Comparison of ENCODE assay signal across 8 mouse cellular contexts in genomic region chr19:5806051-5806808, GRCm38 (mm10). TPM values are rescaled to one million over a fixed set of nuclear protein-coding genes. Genes with fewer than 3 reads are reported as not detected.
DNase-seq lines count a peak whose midpoint lies in the region; ATAC-seq and TF ChIP-seq lines count a peak whose summit lies in the region.

No protein-coding gene starts in this region.

- H3K27ac ChIP-seq in cortical plate, adult 2 months (ENCODE audit: insufficient read depth, low read length) = peak overlapping the region; percentile 85
- H3K27ac ChIP-seq in heart, embryonic 10.5 days = peak overlapping the region; percentile 92
- H3K27ac ChIP-seq in kidney, embryonic 14.5 days (ENCODE audit: low read depth, low read length) = peak overlapping the region; percentile 88
- H3K27ac ChIP-seq in lung, postnatal 0 days (ENCODE audit: low read length) = peak overlapping the region; percentile 99
- H3K27ac ChIP-seq in stomach, embryonic 16.5 days (ENCODE audit: low read length) = peak overlapping the region; percentile 92

- peak overlapping the region; percentile 59; the same call in 1 of the 2 replicates for H3K4me3 ChIP-seq in G1E (ENCODE audit: low read depth, low read length)
- no peak overlapping the region for H3K4me3 ChIP-seq in cortical plate, adult 2 months (ENCODE audit: insufficient read depth, low read length)
- H3K4me3 ChIP-seq in heart, embryonic 10.5 days = no peak overlapping the region
- H3K4me3 ChIP-seq in kidney, embryonic 14.5 days (ENCODE audit: low read length) = no peak overlapping the region
- H3K4me3 ChIP-seq in lung, postnatal 0 days (ENCODE audit: low read depth, low read length) = no peak overlapping the region; the same call in 1 of the 2 replicates
- no peak overlapping the region for H3K4me3 ChIP-seq in stomach, embryonic 16.5 days (replicated peaks; ENCODE audit: low read length)

- no peak for TF ChIP-seq POLR2A in cortical plate, adult 2 months (IDR thresholded peaks at IDR 0.05; ENCODE audit: extremely low read depth, insufficient read depth, low read length)

- H3K4me2 ChIP-seq in kidney, embryonic 14.5 days (replicated peaks; ENCODE audit: low read depth, low read length) = peak overlapping the region; percentile 13; the same call in 1 of the 2 replicates
- H3K4me2 ChIP-seq in lung, postnatal 0 days (replicated peaks; ENCODE audit: low read depth, low read length) = peak overlapping the region; percentile 23; the same call in 1 of the 2 replicates
- H3K4me2 ChIP-seq in stomach, embryonic 16.5 days (ENCODE audit: low read depth, low read length) = peak overlapping the region; percentile 30; the same call in 1 of the 2 replicates

- ATAC-seq in G1E (ENCODE audit: extremely low read depth, insufficient number of reproducible peaks, low FRiP score, poor library complexity, severe bottlenecking) = no peak
- ATAC-seq in kidney, embryonic 14.5 days (ENCODE audit: low FRiP score, low TSS enrichment) = no peak
- ATAC-seq in lung, postnatal 0 days = peak; percentile 2; the same call in 1 of the 2 replicates
- no peak for ATAC-seq in stomach, embryonic 16.5 days (ENCODE audit: insufficient read depth, low FRiP score)

- no peak for TF ChIP-seq CTCF in G1E (IDR thresholded peaks at IDR 0.05; ENCODE audit: low read depth, low read length)
- TF ChIP-seq CTCF in cortical plate, adult 2 months (IDR thresholded peaks at IDR 0.05; ENCODE audit: extremely low read depth, insufficient read depth, low read length) = no peak
- no peak for TF ChIP-seq CTCF in lung, postnatal 0 days (IDR thresholded peaks at IDR 0.05)

- peak overlapping the region; percentile 44; the same call in 1 of the 2 replicates for H3K9ac ChIP-seq in kidney, embryonic 14.5 days (ENCODE audit: low read depth, low read length)
- H3K9ac ChIP-seq in lung, postnatal 0 days (replicated peaks; ENCODE audit: low read depth) = no peak overlapping the region
- H3K9ac ChIP-seq in stomach, embryonic 16.5 days (ENCODE audit: low read length) = peak overlapping the region; percentile 55

- no peak for DNase-seq in G1E (ENCODE audit: low spot score)
- DNase-seq in heart, embryonic 10.5 days (ENCODE audit: low spot score) = peak; percentile 76
- peak; percentile 98 for DNase-seq in lung, postnatal 0 days (ENCODE audit: low spot score)
- DNase-seq in right cerebral cortex, postnatal 25 days = no peak
- DNase-seq in thymus, postnatal 4 days = no peak

- H3K27me3 ChIP-seq in G1E (ENCODE audit: insufficient read depth, low read length) = no peaks in the 10 kb centered on the region
- no peaks in the 10 kb centered on the region for H3K27me3 ChIP-seq in heart, embryonic 10.5 days (ENCODE audit: insufficient read depth, poor library complexity, severe bottlenecking)
- H3K27me3 ChIP-seq in kidney, embryonic 14.5 days (ENCODE audit: control insufficient read depth, insufficient read depth, low read length) = no peaks in the 10 kb centered on the region
- no peaks in the 10 kb centered on the region for H3K27me3 ChIP-seq in lung, postnatal 0 days (replicated peaks; ENCODE audit: insufficient read depth, low read length)
- no peaks in the 10 kb centered on the region for H3K27me3 ChIP-seq in stomach, embryonic 16.5 days (ENCODE audit: control insufficient read depth, insufficient read depth, low read length)

- 6% methylated on average over 8 of the region's 8 CpGs for WGBS in heart, embryonic 10.5 days
- 5% methylated on average over 8 of the region's 8 CpGs for WGBS in kidney, embryonic 14.5 days
- 2% methylated on average over 8 of the region's 8 CpGs for WGBS in lung, postnatal 0 days
- WGBS in stomach, embryonic 16.5 days = 5% methylated on average over 8 of the region's 8 CpGs

- no peaks in the 10 kb centered on the region for H3K9me3 ChIP-seq in G1E (replicated peaks)
- no peaks in the 10 kb centered on the region for H3K9me3 ChIP-seq in heart, embryonic 10.5 days
- no peaks in the 10 kb centered on the region for H3K9me3 ChIP-seq in kidney, embryonic 14.5 days (ENCODE audit: control insufficient read depth, low read length)
- H3K9me3 ChIP-seq in lung, postnatal 0 days (ENCODE audit: low read length) = no peaks in the 10 kb centered on the region
- no peaks in the 10 kb centered on the region for H3K9me3 ChIP-seq in stomach, embryonic 16.5 days (replicated peaks; ENCODE audit: control insufficient read depth, low read length)

- H3K36me3 ChIP-seq in G1E (replicated peaks) = no peaks in the 10 kb centered on the region
- no peaks in the 10 kb centered on the region for H3K36me3 ChIP-seq in heart, embryonic 10.5 days
- no peaks in the 10 kb centered on the region for H3K36me3 ChIP-seq in kidney, embryonic 14.5 days (ENCODE audit: control insufficient read depth, insufficient read depth, low read length)
- H3K36me3 ChIP-seq in lung, postnatal 0 days (ENCODE audit: insufficient read depth, low read length) = no peaks in the 10 kb centered on the region
- no peaks in the 10 kb centered on the region for H3K36me3 ChIP-seq in stomach, embryonic 16.5 days (ENCODE audit: control insufficient read depth, insufficient read depth, low read length)

- H3K4me1 ChIP-seq in G1E (ENCODE audit: insufficient read depth, low read depth, low read length) = peaks cover 79% of the 10 kb centered on the region
- peaks cover 30% of the 10 kb centered on the region for H3K4me1 ChIP-seq in cortical plate, adult 2 months (ENCODE audit: control insufficient read depth, insufficient read depth, low read length)
- H3K4me1 ChIP-seq in heart, embryonic 10.5 days = peaks cover 83% of the 10 kb centered on the region
- peaks cover 50% of the 10 kb centered on the region for H3K4me1 ChIP-seq in kidney, embryonic 14.5 days (ENCODE audit: control insufficient read depth, insufficient read depth, low read length)
- H3K4me1 ChIP-seq in lung, postnatal 0 days (ENCODE audit: insufficient read depth, low read depth, low read length) = peaks cover 60% of the 10 kb centered on the region
- peaks cover 55% of the 10 kb centered on the region for H3K4me1 ChIP-seq in stomach, embryonic 16.5 days (ENCODE audit: control insufficient read depth, insufficient read depth, low read length)

- TF ChIP-seq EP300 in lung, postnatal 0 days (IDR thresholded peaks at IDR 0.05) = peak; percentile 95

RNA-seq across cellular contexts. Expression of gene Scyl1, which starts 35.0 kb away (rescaled TPM):
- total RNA-seq in G1E (2014; fragmentation: Nextera tagmentation) (27.7 and 37.5 TPM in 2 replicates), G1E (2017) (40.3 and 41.2 TPM in 2 replicates)
- polyA plus RNA-seq in G1E (2012) = 65.6 and 72.6 TPM in 2 replicates
- polyA plus RNA-seq in cortical plate, adult 2 months (2012; rRNA removed) = 120 and 124 TPM in 2 replicates
- polyA plus RNA-seq in heart, embryonic 10.5 days (2016; fragmentation: Nextera tagmentation; extraction: Ambion mirVana) = 74.4 and 75.2 TPM in 2 replicates
- polyA plus RNA-seq in kidney, embryonic 14.5 days (2014; fragmentation: Nextera tagmentation; extraction: Ambion mirVana) = 54.7 and 73.5 TPM in 2 replicates
- polyA plus RNA-seq in lung, postnatal 0 days (2015; fragmentation: Nextera tagmentation; extraction: Ambion mirVana) = 64.6 TPM in 2 replicates
- 66.3 and 67.8 TPM in 2 replicates for polyA plus RNA-seq in stomach, embryonic 16.5 days (2015; fragmentation: Nextera tagmentation; extraction: Ambion mirVana)

Comparison
In these comparisons a context has a peak if more than half of its experiments do, and no peak if none do; other contexts are left out.
1. DNase-seq: peak in heart, embryonic 10.5 days (single experiment) and lung, postnatal 0 days (single experiment); none in G1E (single experiment), right cerebral cortex, postnatal 25 days (single experiment) and thymus, postnatal 4 days (single experiment).
2. Peak in every context shown above with its lines, with median percentiles within 50 percentile points of each other: H3K27ac ChIP-seq and H3K4me2 ChIP-seq.